Mouse (Mus musculus) layer of hippocampus, postnatal 10 days (tissue): ENCODE measurements around the gene Gm20716. TPM values are rescaled to one million over a fixed set of nuclear protein-coding genes. Genes with fewer than 3 reads are reported as not detected.

Experiments used
- DNase-seq, 2 experiments: peaks; one replicate each; pipeline ENCODE4 v3.0.0; 2021; ENCODE audit warnings: low spot score in 2 of 2
- long read RNA-seq: library from polyadenylated mRNA; stranded (forward); transcript quantifications from one replicate; pipeline ENCODE4 v2.0.0, GENCODE M21; 2023
- total RNA-seq, 2 experiments: library from RNA; stranded (reverse); gene quantifications; 2 replicates each; pipeline ENCODE4 v1.2.3; 2021

Gene Gm20716
- total RNA-seq = 10 to 100 TPM; 28.0 to 28.3 TPM
- long read RNA-seq, partial matches to known transcripts = 0 of 20 reads
- long read RNA-seq, other reads (novel, unspliced or antisense) = 20 of 20 reads

GRCm38 (mm10) chr2:168230026-168230728 is at the start of gene Gm20716, which contains the start of the genes Dpm1 and Mocs3:
Gm20716 (minus strand) TSS chr2:168230364.
Dpm1 (minus strand) TSS chr2:168230591.
Mocs3 (plus strand) TSS chr2:168230622.
- DNase-seq = peak; percentile 88 to 90

- peak; percentile 85 for DNase-seq
Measured at GRCm38 (mm10) chr2:168274374-168274935, 44.3 kb upstream of the Gm20716 start.

- no peak for DNase-seq
Measured at GRCm38 (mm10) chr2:168273387-168273786, 43.2 kb upstream of the Gm20716 start.

GRCm38 (mm10) chr2:168268033-168268432 is 37.9 kb upstream of the Gm20716 start:
- no peak for DNase-seq

- peak in 1 of 2 experiments; percentile 55 for DNase-seq
Measured at GRCm38 (mm10) chr2:168260900-168261299, 30.7 kb upstream of the Gm20716 start.

- no peak for DNase-seq
Measured at GRCm38 (mm10) chr2:168260124-168260523, 30.0 kb upstream of the Gm20716 start.

GRCm38 (mm10) chr2:168259046-168259445 is 28.9 kb upstream of the Gm20716 start:
- no peak for DNase-seq

GRCm38 (mm10) chr2:168257188-168257587 is 27.0 kb upstream of the Gm20716 start:
- no peak for DNase-seq

- DNase-seq = no peak
Measured at GRCm38 (mm10) chr2:168256506-168256905, 26.3 kb upstream of the Gm20716 start.

GRCm38 (mm10) chr2:168253822-168254221 is 23.7 kb upstream of the Gm20716 start:
- peak in 1 of 2 experiments; percentile 42 for DNase-seq

- DNase-seq = peak in 1 of 2 experiments; percentile 49
Measured at GRCm38 (mm10) chr2:168252639-168253292, 22.6 kb upstream of the Gm20716 start.

- DNase-seq = peak; percentile 91 to 93
Measured at GRCm38 (mm10) chr2:168250270-168250669, 20.1 kb upstream of the Gm20716 start.

GRCm38 (mm10) chr2:168248856-168249245 is 18.7 kb upstream of the Gm20716 start:
- DNase-seq = peak; percentile 57 to 71

GRCm38 (mm10) chr2:168248167-168248855 is 18.1 kb upstream of the Gm20716 start:
- DNase-seq = no peak

- no peak for DNase-seq
Measured at GRCm38 (mm10) chr2:168245571-168245970, 15.4 kb upstream of the Gm20716 start.

- DNase-seq = no peak
Measured at GRCm38 (mm10) chr2:168243278-168243677, 13.1 kb upstream of the Gm20716 start.

- no peak for DNase-seq
Measured at GRCm38 (mm10) chr2:168242841-168243240, 12.7 kb upstream of the Gm20716 start.

- DNase-seq = no peak
Measured at GRCm38 (mm10) chr2:168238335-168238734, 8.2 kb upstream of the Gm20716 start.

- DNase-seq = no peak
Measured at GRCm38 (mm10) chr2:168233286-168233685, 3.1 kb upstream of the Gm20716 start.

GRCm38 (mm10) chr2:168231471-168231829 is 1.3 kb upstream of the Gm20716 start:
- DNase-seq = no peak

GRCm38 (mm10) chr2:168230773-168231470 is 758 bp upstream of the Gm20716 start:
- peak in 1 of 2 experiments; percentile 34 for DNase-seq
